Comparison of ENCODE assay signal across 10 mouse cellular contexts in genomic region chr11:86473576-86473975, GRCm38 (mm10). TPM values are rescaled to one million over a fixed set of nuclear protein-coding genes. Genes with fewer than 3 reads are reported as not detected.
A peak's percentile ranks its signal among the peaks of the same experiment; 100 is the strongest.
DNase-seq lines count a peak whose midpoint lies in the region; ATAC-seq and TF ChIP-seq lines count a peak whose summit lies in the region.
"Had no signal": no experiment of that assay in that cellular context is flagged by ENCODE, and none has a peak within 500 bp of the region (broad histone marks: within the 10 kb centered on the region; RNA-seq: fewer than 3 reads in every experiment).

No protein-coding gene starts in this region.

- H3K9ac ChIP-seq in heart, embryonic 14.5 days (ENCODE audit: low read length) = peak overlapping the region; percentile 28; the same call in 1 of the 2 replicates
- H3K9ac ChIP-seq in heart, embryonic 11.5 days (ENCODE audit: low read depth, low read length) = no peak overlapping the region
- H3K9ac ChIP-seq in limb, embryonic 12.5 days (replicated peaks) = no peak overlapping the region

- no peak for TF ChIP-seq CTCF in embryonic fibroblast, embryonic 13.5 days (IDR thresholded peaks at IDR 0.05; ENCODE audit: borderline replicate concordance, insufficient read depth, low read length)

- H3K4me3 ChIP-seq in heart, embryonic 14.5 days (ENCODE audit: control insufficient read depth in 1 of 2, insufficient read depth in 1 of 2, low read depth in 1 of 2, low read length in 2 of 2) = no peak overlapping the region
- H3K4me3 ChIP-seq in heart, embryonic 11.5 days (ENCODE audit: low read depth, low read length) = no peak overlapping the region
- H3K4me3 ChIP-seq in limb, embryonic 12.5 days (replicated peaks) = no peak overlapping the region
- no peak overlapping the region for H3K4me3 ChIP-seq in limb, embryonic 10.5 days
- H3K4me3 ChIP-seq in embryonic fibroblast, embryonic 13.5 days (ENCODE audit: insufficient read depth, low read length) = no peak overlapping the region
- no peak overlapping the region for H3K4me3 ChIP-seq in myocyte

- H3ac ChIP-seq in myocyte (ENCODE audit: control insufficient read depth, insufficient read length) = no peak overlapping the region

- H3K27ac ChIP-seq in heart, embryonic 14.5 days (replicated peaks in 1 of 2; ENCODE audit: control insufficient read depth in 1 of 2, insufficient read depth in 1 of 2, low read depth in 2 of 2, low read length in 2 of 2) = peak overlapping the region; percentile 5 to 77; a peak in 2 of 4 replicates
- no peak overlapping the region; the same call in 1 of the 2 replicates for H3K27ac ChIP-seq in heart, embryonic 11.5 days (ENCODE audit: low read depth, low read length)
- no peak overlapping the region; the same call in 1 of the 2 replicates for H3K27ac ChIP-seq in limb, embryonic 12.5 days
- H3K27ac ChIP-seq in limb, embryonic 10.5 days = no peak overlapping the region
- peak overlapping the region; percentile 81; the same call in 1 of the 2 replicates for H3K27ac ChIP-seq in embryonic fibroblast, embryonic 13.5 days (ENCODE audit: insufficient read depth, low read length)

- no peaks in the 10 kb centered on the region for H3K36me3 ChIP-seq in heart, embryonic 14.5 days (ENCODE audit: control insufficient read depth, insufficient read depth, low read length)
- H3K36me3 ChIP-seq in heart, embryonic 11.5 days (ENCODE audit: control insufficient read depth, insufficient read depth, low read length) = no peaks in the 10 kb centered on the region
- no peaks in the 10 kb centered on the region for H3K36me3 ChIP-seq in limb, embryonic 12.5 days
- no peaks in the 10 kb centered on the region for H3K36me3 ChIP-seq in limb, embryonic 10.5 days
- H3K36me3 ChIP-seq in myocyte (ENCODE audit: control insufficient read depth, insufficient read depth) = no peaks in the 10 kb centered on the region

- WGBS in heart, embryonic 14.5 days = 67% methylated on average over 3 of the region's 3 CpGs
- WGBS in heart, embryonic 11.5 days (ENCODE audit: insufficient replicate concordance) = 68% methylated on average over 3 of the region's 3 CpGs
- WGBS in limb, embryonic 12.5 days = 35% methylated on average over 3 of the region's 3 CpGs
- WGBS in limb, embryonic 10.5 days = 67% methylated on average over 3 of the region's 3 CpGs

- no peaks in the 10 kb centered on the region for H3K9me3 ChIP-seq in heart, embryonic 14.5 days (ENCODE audit: control insufficient read depth, low read length)
- no peaks in the 10 kb centered on the region for H3K9me3 ChIP-seq in heart, embryonic 11.5 days (replicated peaks; ENCODE audit: control insufficient read depth, low read length)
- no peaks in the 10 kb centered on the region for H3K9me3 ChIP-seq in limb, embryonic 12.5 days
- H3K9me3 ChIP-seq in limb, embryonic 10.5 days (replicated peaks) = no peaks in the 10 kb centered on the region

- no peaks in the 10 kb centered on the region for H3K79me2 ChIP-seq in myocyte (ENCODE audit: control insufficient read depth, insufficient read depth)

- H3K4me2 ChIP-seq in heart, embryonic 14.5 days (ENCODE audit: low read length) = peak overlapping the region; percentile 52; the same call in 1 of the 2 replicates
- no peak overlapping the region for H3K4me2 ChIP-seq in heart, embryonic 11.5 days
- H3K4me2 ChIP-seq in limb, embryonic 12.5 days = peak overlapping the region; percentile 44; the same call in 1 of the 2 replicates
- H3K4me2 ChIP-seq in myocyte (ENCODE audit: low read depth) = peak overlapping the region; percentile 88

- H3K4me1 ChIP-seq in heart, embryonic 14.5 days (ENCODE audit: control insufficient read depth in 2 of 2, insufficient read depth in 2 of 2, low read length in 2 of 2) = peaks cover 6 to 12% of the 10 kb centered on the region in 2 experiments
- peaks cover 3% of the 10 kb centered on the region; the same call in 1 of the 2 replicates for H3K4me1 ChIP-seq in heart, embryonic 11.5 days (ENCODE audit: control insufficient read depth, insufficient read depth, low read length)
- H3K4me1 ChIP-seq in limb, embryonic 12.5 days (replicated peaks) = peaks cover 24% of the 10 kb centered on the region
- H3K4me1 ChIP-seq in limb, embryonic 10.5 days = peaks cover 20% of the 10 kb centered on the region
- H3K4me1 ChIP-seq in embryonic fibroblast, embryonic 13.5 days (ENCODE audit: control insufficient read depth, insufficient read depth, low read length) = peaks cover 10% of the 10 kb centered on the region

- no peak for ATAC-seq in heart, embryonic 14.5 days (ENCODE audit: insufficient number of reproducible peaks, insufficient read depth, low FRiP score, low read depth)
- ATAC-seq in heart, embryonic 11.5 days (replicated peaks; ENCODE audit: insufficient number of reproducible peaks, low FRiP score, low TSS enrichment) = no peak
- ATAC-seq in limb, embryonic 12.5 days (ENCODE audit: insufficient number of reproducible peaks, insufficient read depth, low FRiP score, low TSS enrichment, low read depth) = no peak

- no peak for TF ChIP-seq POLR2A in embryonic fibroblast, embryonic 13.5 days (IDR thresholded peaks at IDR 0.05; ENCODE audit: low read depth, low read length)
- no peak for TF ChIP-seq POLR2A in myocyte (IDR thresholded peaks at IDR 0.05; ENCODE audit: insufficient read length, low read depth)

- no peaks in the 10 kb centered on the region for H3K27me3 ChIP-seq in heart, embryonic 14.5 days (ENCODE audit: control insufficient read depth, insufficient read depth, low read length)
- no peaks in the 10 kb centered on the region for H3K27me3 ChIP-seq in heart, embryonic 11.5 days (ENCODE audit: control insufficient read depth, insufficient read depth, low read length)
- H3K27me3 ChIP-seq in limb, embryonic 12.5 days = no peaks in the 10 kb centered on the region
- no peaks in the 10 kb centered on the region for H3K27me3 ChIP-seq in limb, embryonic 10.5 days (ENCODE audit: low read depth, poor library complexity, severe bottlenecking)
- no peaks in the 10 kb centered on the region for H3K27me3 ChIP-seq in myocyte (ENCODE audit: control insufficient read depth, insufficient read depth, insufficient read length)
- H3K27me3 ChIP-seq: CH12.LX had no signal

- no peak for DNase-seq in limb, embryonic 10.5 days (ENCODE audit: low spot score)
- no peak for DNase-seq in embryo, embryonic 10.5 days (ENCODE audit: low spot score)
- DNase-seq: adrenal gland, postnatal 36 days; cerebellum, adult 11-12 months had no signal

TF ChIP-seq in myocyte, 11 proteins besides CTCF, POLR2A, EP300 and RAD21:
- no peak for TF ChIP-seq REST (IDR thresholded peaks at IDR 0.05; ENCODE audit: insufficient read depth, insufficient read length)
- TF ChIP-seq MYOG (IDR thresholded peaks at IDR 0.05; ENCODE audit: control insufficient read depth in 1 of 3, insufficient read depth in 1 of 3, insufficient read length in 2 of 3, low read depth in 2 of 3) = no peak
- TF ChIP-seq CEBPB (IDR thresholded peaks at IDR 0.05; ENCODE audit: insufficient read depth, poor library complexity, severe bottlenecking) = no peak
- no peak for TF ChIP-seq MAX (IDR thresholded peaks at IDR 0.05; ENCODE audit: low read depth)
- no peak for TF ChIP-seq TCF3 (IDR thresholded peaks at IDR 0.05; ENCODE audit: insufficient read length, low read depth)
- TF ChIP-seq SRF (IDR thresholded peaks at IDR 0.05; ENCODE audit: control insufficient read depth, insufficient read length, low read depth) = no peak
- no peak for TF ChIP-seq POLR2AphosphoS2 (IDR thresholded peaks at IDR 0.05; ENCODE audit: insufficient read length, low read depth)
- TF ChIP-seq E2F4 (IDR thresholded peaks at IDR 0.05; ENCODE audit: insufficient read depth) = no peak
- TF ChIP-seq TCF12 (IDR thresholded peaks at IDR 0.05; ENCODE audit: insufficient read depth, poor library complexity, severe bottlenecking) = no peak
- TF ChIP-seq USF1 (IDR thresholded peaks at IDR 0.05; ENCODE audit: low read depth) = no peak

RNA-seq across cellular contexts. Expression of gene Rnft1, which starts 10.9 kb away (rescaled TPM):
- polyA plus RNA-seq in heart, embryonic 14.5 days (2014; fragmentation: Nextera tagmentation; extraction: Ambion mirVana) = 45.6 and 46.6 TPM in 2 replicates
- 38.4 and 41.5 TPM in 2 replicates for polyA plus RNA-seq in heart, embryonic 11.5 days (2014; fragmentation: Nextera tagmentation; extraction: Ambion mirVana)
- polyA plus RNA-seq in limb, embryonic 12.5 days (2016; fragmentation: Nextera tagmentation; extraction: Ambion mirVana) = 33.3 and 36.9 TPM in 2 replicates
- polyA plus RNA-seq in limb, embryonic 10.5 days (2016; fragmentation: Nextera tagmentation; extraction: Ambion mirVana) = 24.2 and 29.7 TPM in 2 replicates
- polyA plus RNA-seq in embryonic fibroblast, embryonic 13.5 days (2011; ENCODE audit: insufficient read length, low read depth, missing spikeins) = 72.6 and 83.5 TPM in 2 replicates
- 8.2 TPM for polyA plus RNA-seq in myocyte (2012; fragmentation: generic; extraction: Trizol)

Comparison
In these comparisons a context has a peak if more than half of its experiments do, and no peak if none do; other contexts are left out.
1. H3K27ac ChIP-seq: peak in heart, embryonic 14.5 days (2 of 2) and embryonic fibroblast, embryonic 13.5 days (single experiment); none in heart, embryonic 11.5 days (single experiment), limb, embryonic 12.5 days (single experiment) and limb, embryonic 10.5 days (single experiment).